Mouse (Mus musculus): ENCODE results near the gene Ptma.

DNA sequence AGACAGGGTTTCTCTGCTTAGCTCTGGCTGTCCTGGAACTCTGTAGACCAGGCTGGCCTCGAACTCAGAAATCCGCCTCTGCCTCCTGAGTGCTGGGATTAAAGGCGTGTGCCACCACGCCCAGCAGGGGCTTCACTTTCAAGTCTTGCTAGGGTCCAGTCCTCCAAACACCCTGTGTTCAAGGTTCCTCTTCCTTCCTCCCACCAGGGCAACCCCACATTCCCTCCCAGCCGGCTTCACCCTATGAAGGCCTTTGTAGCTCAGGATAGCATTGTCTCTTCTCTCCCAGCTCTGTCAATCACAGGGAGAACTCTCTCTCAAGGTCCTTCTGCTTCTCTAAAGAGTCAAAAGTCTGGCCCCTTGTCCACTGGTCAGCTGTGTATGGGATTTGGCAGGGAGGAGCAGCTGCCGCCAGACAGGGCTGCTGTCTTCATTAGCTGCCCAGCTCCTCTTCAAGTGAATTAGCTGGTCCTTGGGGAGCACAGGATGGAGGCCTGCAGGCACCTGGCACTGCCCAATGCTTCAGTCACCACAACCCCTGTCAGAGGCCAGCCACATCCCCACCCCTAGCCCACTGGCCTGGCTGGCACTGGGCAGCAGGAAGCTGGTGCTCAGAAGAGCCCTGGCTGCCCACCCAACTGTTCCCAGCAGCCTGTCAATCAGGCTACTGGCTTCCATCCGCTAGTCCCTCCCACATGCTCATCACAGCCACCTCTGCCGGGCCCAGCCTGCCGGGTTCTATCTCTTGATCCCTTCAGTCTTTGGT lies 15.7 kb upstream of the Ptma start:
- TF ChIP-seq POLR2A (IDR thresholded peaks at IDR 0.05; ENCODE audit: insufficient read length, low read depth) (no peak), CEBPB (IDR thresholded peaks at IDR 0.05; ENCODE audit: insufficient read depth, poor library complexity, severe bottlenecking) (no peak), POLR2AphosphoS2 (IDR thresholded peaks at IDR 0.05; ENCODE audit: insufficient read length, low read depth) (no peak), MAX (IDR thresholded peaks at IDR 0.05; ENCODE audit: low read depth) (no peak), USF1 (IDR thresholded peaks at IDR 0.05; ENCODE audit: low read depth) (no peak), E2F4 (IDR thresholded peaks at IDR 0.05; ENCODE audit: insufficient read depth) (no peak), TCF12 (IDR thresholded peaks at IDR 0.05; ENCODE audit: insufficient read depth, poor library complexity, severe bottlenecking) (no peak), SRF (IDR thresholded peaks at IDR 0.05; ENCODE audit: control insufficient read depth, insufficient read length, low read depth) (no peak), REST (IDR thresholded peaks at IDR 0.05; ENCODE audit: insufficient read depth, insufficient read length) (no peak)
